Mouse (Mus musculus) spleen, adult 2 months (tissue): ENCODE measurements around the gene Nfe2.

Source experiments
- CTCF ChIP-seq: fragments of 200-500 bp; IDR thresholded peaks from 2 replicates; pipeline ENCODE4 v1.5.1; 2011; ENCODE audit warnings: mild to moderate bottlenecking, inconsistent platforms; ENCODE audit not compliant: insufficient read depth, insufficient read length, insufficient replicate concordance; ENCODE audit errors: extremely low read depth
- POLR2A ChIP-seq: fragments of 200-500 bp; IDR thresholded peaks from 2 replicates; pipeline ENCODE4 v1.6.1; 2011; ENCODE audit warnings: low read depth, low read length, inconsistent platforms

DNA sequence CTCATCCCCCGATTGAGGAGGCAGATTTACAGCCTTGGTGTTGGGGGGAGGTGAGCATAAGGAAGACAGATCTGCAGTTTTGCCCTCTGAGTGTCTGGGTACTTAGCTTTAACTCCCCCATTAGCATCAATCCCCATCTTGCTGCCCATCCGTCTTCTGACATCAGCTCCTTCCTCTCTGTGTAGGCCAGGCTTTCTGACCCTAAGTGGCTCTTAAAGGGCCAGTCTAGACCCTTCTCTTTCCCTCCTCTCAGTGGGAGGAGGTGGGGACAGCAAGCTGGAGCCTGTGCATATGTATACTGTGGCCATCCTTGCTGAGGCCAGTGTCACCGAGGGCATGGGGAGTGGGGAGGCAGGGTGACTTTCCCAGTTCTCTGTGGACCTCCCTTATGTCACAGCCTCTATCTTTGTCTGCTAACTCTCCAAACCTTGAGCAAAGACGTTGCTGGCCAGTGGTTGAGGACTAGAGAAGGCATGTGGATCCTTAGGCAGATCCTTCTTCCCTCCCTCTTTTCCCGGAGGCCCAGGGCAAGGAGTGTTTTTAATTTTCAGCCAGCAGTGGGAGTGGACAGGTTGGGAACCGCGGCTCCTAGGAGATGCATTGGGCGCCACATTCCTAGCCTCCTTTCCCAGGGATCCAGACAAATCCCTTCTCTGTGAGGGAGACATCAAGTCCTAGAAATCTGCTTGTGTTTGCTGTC lies 45.9 kb upstream of the Nfe2 start:
- TF ChIP-seq CTCF (no peak), POLR2A (no peak)
